Mouse (Mus musculus) forebrain, embryonic 11.5 days (tissue): ENCODE results near the gene Utp4. TPM values are rescaled to one million over a fixed set of nuclear protein-coding genes. Genes with fewer than 3 reads are reported as not detected.

Source experiments
- ATAC-seq: fragments of 200-750 bp; cut with Nextera tagmentation; replicated peaks from 2 replicates; pipeline ENCODE4 v1.8.0; 2017; ENCODE audit warnings: moderate TSS enrichment; ENCODE audit not compliant: low FRiP score
- DNase-seq: peaks from one replicate; pipeline ENCODE4 v3.0.0-alpha.2; 2017; ENCODE audit warnings: low spot score
- H3K27ac ChIP-seq: fragments of 300-500 bp; sonication (generic); 2 replicates; pipeline ENCODE4 v1.5.1; 2014; ENCODE audit warnings: low read depth, low read length
- H3K27me3 ChIP-seq: fragments of 300-500 bp; sonication (generic); 2 replicates; pipeline ENCODE4 v1.6.1; 2014; ENCODE audit warnings: mild to moderate bottlenecking, low read length, mixed read lengths; ENCODE audit not compliant: control insufficient read depth, insufficient read depth
- H3K36me3 ChIP-seq: fragments of 300-500 bp; sonication (generic); 2 replicates; pipeline ENCODE4 v1.6.1; 2014; ENCODE audit warnings: mild to moderate bottlenecking, low read length, moderate library complexity, mixed read lengths; ENCODE audit not compliant: control insufficient read depth, insufficient read depth
- H3K4me1 ChIP-seq: fragments of 300-500 bp; sonication (generic); replicated peaks from 2 replicates; pipeline ENCODE4 v1.6.1; 2014; ENCODE audit warnings: low read length, mixed read lengths; ENCODE audit not compliant: control insufficient read depth, insufficient read depth
- H3K4me2 ChIP-seq: fragments of 300-500 bp; sonication (generic); 2 replicates; pipeline ENCODE4 v1.6.1; 2014; ENCODE audit warnings: low read depth, mild to moderate bottlenecking, low read length, moderate library complexity, mixed read lengths; ENCODE audit not compliant: severe bottlenecking
- H3K4me3 ChIP-seq: fragments of 300-500 bp; sonication (generic); 2 replicates; pipeline ENCODE4 v1.5.1; 2014; ENCODE audit warnings: low read depth, low read length
- H3K9ac ChIP-seq: fragments of 300-500 bp; sonication (generic); 2 replicates; pipeline ENCODE4 v1.6.1; 2014; ENCODE audit warnings: low read length
- H3K9me3 ChIP-seq: fragments of 300-500 bp; sonication (generic); 2 replicates; pipeline ENCODE4 v1.6.1; 2016; ENCODE audit warnings: low read length, mixed read lengths; ENCODE audit not compliant: control insufficient read depth
- WGBS: fragments of 180-500 bp; shearing (Covaris S2); extraction: QIAGEN DNeasy Blood & Tissue Kit; methylation state at CpG from one replicate; pipeline ENCODE4 v1.1.7; 2014; 5-methylcytosine and 5-hydroxymethylcytosine counted together
- polyA plus RNA-seq: library from polyadenylated mRNA; unstranded; fragments of >200 nt; fragmentation: Nextera tagmentation; extraction: Ambion mirVana; gene quantifications from 2 replicates; pipeline ENCODE4 v1.2.1, GENCODE M21; 2014

Utp4 gene
- polyA plus RNA-seq, 1 experiment from 2014 or later: 79.6 TPM

- Histone ChIP-seq H3K4me3 (no peak overlapping the region), H3K27me3 (0 out of 2 replicates have a peak, but pooled peaks cover 3% of the 10 kb centered on the region), H3K27ac (no peak overlapping the region), H3K36me3 (no peaks in the 10 kb centered on the region), H3K4me2 (no peak overlapping the region), H3K4me1 (peaks cover 7% of the 10 kb centered on the region; the same call in 1 of the 2 replicates), H3K9ac (no peak overlapping the region), H3K9me3 (no peaks in the 10 kb centered on the region)
- no peak for ATAC-seq
- 79% methylated on average over 5 of the region's 5 CpGs for WGBS
- DNase-seq: no peak
Observed at GRCm38 (mm10) chr8:106929921-106930320, 36.5 kb downstream of the Utp4 start.

GRCm38 (mm10) chr8:106932376-106933065 lies 39.1 kb downstream of the Utp4 start:
- H3K9ac ChIP-seq: 0 out of 2 replicates have a peak overlapping the region, but pooled peaks have one; percentile 24

DNA sequence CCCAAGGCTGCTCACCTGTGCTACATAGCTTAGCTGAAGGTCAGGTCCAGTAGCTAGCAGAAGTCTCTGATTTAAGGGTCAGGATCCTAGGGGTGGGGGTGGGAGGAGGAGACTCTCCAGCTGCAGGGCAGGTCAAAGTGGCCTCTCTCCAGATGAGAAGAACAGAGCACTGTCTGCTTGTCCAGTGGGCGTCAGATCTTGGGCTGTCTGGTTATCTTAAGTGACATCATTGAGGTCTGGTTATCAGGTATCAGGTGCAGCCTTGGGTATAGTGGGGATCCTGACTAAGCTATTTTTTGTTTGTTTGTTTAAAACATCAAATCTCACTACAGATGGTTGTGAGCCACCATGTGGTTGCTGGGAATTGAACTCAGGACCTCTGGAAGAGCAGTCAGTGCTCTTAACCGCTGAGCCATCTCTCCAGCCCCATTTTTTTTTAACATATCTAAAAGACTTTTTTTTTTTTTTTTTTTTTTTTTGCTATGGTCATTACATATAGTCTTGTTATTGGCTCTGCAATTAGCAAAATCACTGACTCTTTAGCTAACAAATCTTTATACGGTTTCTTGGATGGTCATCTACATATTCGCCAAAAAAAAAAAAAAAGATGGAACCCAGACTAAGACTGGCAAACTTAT lies 40.2 kb downstream of the Utp4 start:
- Histone ChIP-seq H3K27me3 (0 out of 2 replicates have a peak, but pooled peaks cover 3% of the 10 kb centered on the region), H3K9me3 (no peaks in the 10 kb centered on the region), H3K36me3 (no peaks in the 10 kb centered on the region), H3K4me3 (no peak overlapping the region), H3K9ac (no peak overlapping the region), H3K4me1 (peaks cover 14% of the 10 kb centered on the region), H3K27ac (no peak overlapping the region), H3K4me2 (no peak overlapping the region)
- ATAC-seq: no peak
- WGBS: 91% methylated on average over 4 of the region's 4 CpGs
- no peak for DNase-seq

More at GRCm38 (mm10) chr8:106932376-106933065, 39.1 kb downstream of the Utp4 start:
- H3K4me2 ChIP-seq: peak overlapping the region; percentile 42
- ATAC-seq: no peak
- no peaks in the 10 kb centered on the region for H3K9me3 ChIP-seq
- 10% methylated on average over 22 of the region's 22 CpGs for WGBS
- peaks cover 13% of the 10 kb centered on the region for H3K4me1 ChIP-seq
- peak; percentile 67 for DNase-seq
- 0 out of 2 replicates have a peak overlapping the region, but pooled peaks have one; percentile 9 for H3K4me3 ChIP-seq
- H3K27me3 ChIP-seq: 0 out of 2 replicates have a peak, but pooled peaks cover 3% of the 10 kb centered on the region
- H3K36me3 ChIP-seq: no peaks in the 10 kb centered on the region
- no peak overlapping the region for H3K27ac ChIP-seq

- 80% methylated on average over 15 of the region's 16 CpGs for WGBS
- Histone ChIP-seq H3K27ac (no peak overlapping the region), H3K4me3 (no peak overlapping the region), H3K27me3 (0 out of 2 replicates have a peak, but pooled peaks cover 3% of the 10 kb centered on the region), H3K9me3 (no peaks in the 10 kb centered on the region), H3K36me3 (no peaks in the 10 kb centered on the region), H3K4me2 (no peak overlapping the region), H3K9ac (no peak overlapping the region), H3K4me1 (peaks cover 14% of the 10 kb centered on the region)
- no peak for DNase-seq
- no peak for ATAC-seq
Observed at GRCm38 (mm10) chr8:106934226-106934977, 41.0 kb downstream of the Utp4 start.

GRCm38 (mm10) chr8:106935324-106935869 lies 42.0 kb downstream of the Utp4 start, which contains the start of gene Sntb2:
Gene Sntb2 (plus strand): TSS chr8:106935750.
- H3K4me3 ChIP-seq: peak within 1 kb of the TSS; percentile 86
- H3K4me1 ChIP-seq: peaks cover 14% of the 10 kb centered on the region
- H3K27ac ChIP-seq: peak within 1 kb of the TSS; percentile 71
- WGBS: 1% methylated on average over 36 of the region's 41 CpGs
- peak; percentile 86 for ATAC-seq
- 0 out of 2 replicates have a peak, but pooled peaks cover 3% of the 10 kb centered on the region for H3K27me3 ChIP-seq
- H3K4me2 ChIP-seq: peak within 1 kb of the TSS; percentile 93
- peak; percentile 98 for DNase-seq
- H3K9ac ChIP-seq: peak within 1 kb of the TSS; percentile 93
- H3K9me3 ChIP-seq: no peaks in the 10 kb centered on the region
- no peaks in the 10 kb centered on the region for H3K36me3 ChIP-seq

GRCm38 (mm10) chr8:106935899-106936477 lies 42.6 kb downstream of the Utp4 start:
- peaks cover 14% of the 10 kb centered on the region for H3K4me1 ChIP-seq
- H3K27me3 ChIP-seq: 0 out of 2 replicates have a peak, but pooled peaks cover 3% of the 10 kb centered on the region
- peak overlapping the region; percentile 86 for H3K4me3 ChIP-seq
- H3K36me3 ChIP-seq: no peaks in the 10 kb centered on the region
- peak; percentile 73 for ATAC-seq
- H3K9ac ChIP-seq: peak overlapping the region; percentile 93
- peak; percentile 81 for DNase-seq
- WGBS: under 1% methylated on average over 74 of the region's 76 CpGs
- peak overlapping the region; percentile 93 for H3K4me2 ChIP-seq
- H3K27ac ChIP-seq: peak overlapping the region; percentile 71
- H3K9me3 ChIP-seq: no peaks in the 10 kb centered on the region

DNA sequence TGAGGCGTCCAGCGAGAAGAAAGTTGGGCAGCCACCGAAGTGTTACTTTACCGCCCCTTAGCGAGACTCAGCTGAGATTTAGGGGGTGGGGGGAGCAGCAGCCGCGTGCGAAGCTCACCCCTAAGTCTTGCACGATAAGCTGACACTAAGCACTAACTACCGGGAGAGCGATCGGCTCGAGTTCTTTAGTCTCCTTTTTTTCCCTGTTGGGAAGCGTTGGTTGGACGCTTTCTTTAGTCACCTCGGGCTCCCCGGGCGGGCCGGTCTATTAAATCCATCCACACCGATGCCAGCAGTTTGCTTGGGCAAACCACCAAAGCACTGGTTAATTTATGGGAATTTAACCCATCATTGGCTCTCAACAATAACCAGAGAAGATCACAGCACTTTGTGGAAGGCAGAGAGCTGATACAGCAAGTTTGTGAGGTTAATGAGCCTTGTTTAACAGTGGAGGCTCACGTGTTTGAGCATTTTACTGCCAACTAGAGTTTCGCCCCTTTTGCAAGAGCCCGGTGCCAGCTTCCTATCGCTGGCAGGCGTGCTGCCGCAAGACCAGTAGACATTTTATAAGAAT lies 43.1 kb downstream of the Utp4 start:
- 1% methylated on average over 26 of the region's 26 CpGs for WGBS
- Histone ChIP-seq H3K36me3 (no peaks in the 10 kb centered on the region), H3K4me1 (peaks cover 14% of the 10 kb centered on the region), H3K27ac (peak overlapping the region; percentile 71; the same call in 1 of the 2 replicates), H3K4me2 (peak overlapping the region; percentile 93), H3K9ac (peak overlapping the region; percentile 93), H3K27me3 (0 out of 2 replicates have a peak, but pooled peaks cover 3% of the 10 kb centered on the region), H3K4me3 (peak overlapping the region; percentile 86), H3K9me3 (no peaks in the 10 kb centered on the region)
- DNase-seq: peak; percentile 64
- peak; percentile 43 for ATAC-seq
